Comparison of ENCODE assay signal across 8 mouse cellular contexts in the genomic region with DNA sequence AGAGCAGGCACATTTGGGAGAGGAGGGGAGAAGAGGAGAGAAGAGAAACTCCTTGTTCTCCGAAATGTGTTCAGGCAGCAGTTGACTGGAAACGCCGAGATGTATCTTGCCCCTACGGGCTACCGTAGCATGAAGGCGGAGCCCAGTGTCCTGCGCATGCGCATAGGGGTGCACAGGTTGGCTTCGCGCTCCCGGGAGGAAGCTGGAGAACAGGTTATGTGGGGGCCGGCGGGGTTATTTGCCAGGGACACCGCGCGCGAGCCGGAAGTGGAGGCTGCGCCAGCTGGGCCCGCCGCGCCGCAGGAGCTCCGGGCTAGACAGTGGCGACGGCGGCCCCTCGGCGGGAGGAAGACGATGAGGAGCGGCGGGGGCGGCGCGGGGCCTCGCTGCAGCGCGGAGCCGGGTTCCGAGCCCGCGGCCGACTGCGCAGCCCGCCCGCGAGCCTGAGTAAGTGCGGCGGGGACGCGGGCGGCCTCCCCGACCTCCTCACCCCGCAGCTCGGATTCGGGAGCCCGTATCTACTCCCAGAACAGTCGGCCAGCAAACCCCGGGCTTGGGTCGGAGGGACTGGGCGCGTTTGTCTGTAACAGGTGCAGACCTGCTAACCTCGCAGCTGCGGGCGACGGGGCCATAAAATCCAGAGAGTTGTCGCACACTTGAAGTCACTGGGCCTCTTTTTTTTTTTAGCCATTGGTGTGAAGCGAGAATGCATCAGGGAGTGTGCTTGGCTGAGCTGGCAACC. TPM values are rescaled to one million over a fixed set of nuclear protein-coding genes. Genes with fewer than 3 reads are reported as not detected.
DNase-seq lines count a peak whose midpoint lies in the region; ATAC-seq lines count a peak whose summit lies in the region.

Gene Lig4, minus strand, starts transcription at position 114 of the 742 bp plus-strand sequence.
Gene Abhd13, plus strand, starts transcription at position 135 of the 742 bp plus-strand sequence.

- H3K36me3 ChIP-seq in hindbrain, embryonic 14.5 days (replicated peaks; ENCODE audit: control insufficient read depth, insufficient read depth) = peaks cover 9% of the 10 kb centered on the region

- H3K9me3 ChIP-seq in hindbrain, embryonic 14.5 days (ENCODE audit: control insufficient read depth, low read length) = no peaks in the 10 kb centered on the region

- peak within 1 kb of the TSS; percentile 88 for H3K9ac ChIP-seq in hindbrain, embryonic 14.5 days

- H3K4me3 ChIP-seq in hindbrain, embryonic 14.5 days (replicated peaks; ENCODE audit: low read length) = peak within 1 kb of the TSS; percentile 87

- peaks cover 37% of the 10 kb centered on the region for H3K4me1 ChIP-seq in hindbrain, embryonic 14.5 days (replicated peaks; ENCODE audit: control insufficient read depth, insufficient read depth, low read length)

- peak; percentile 67 for ATAC-seq in hindbrain, embryonic 14.5 days (ENCODE audit: low FRiP score)

- no peaks in the 10 kb centered on the region for H3K27me3 ChIP-seq in hindbrain, embryonic 14.5 days (ENCODE audit: control insufficient read depth, insufficient read depth, low read length)

- DNase-seq in R1 (ENCODE audit: low read depth, low spot score) = peak; percentile 97
- DNase-seq in cerebellum, postnatal 25 days = peak; percentile 99 to 100
- DNase-seq in frontal cortex, postnatal 25 days (ENCODE audit: low spot score in 2 of 2) = peak; percentile 99
- peak; percentile 99 for DNase-seq in hindbrain, embryonic 14.5 days (ENCODE audit: low spot score)
- peak; percentile 98 to 100 for DNase-seq in layer of hippocampus, postnatal 36 days
- DNase-seq in lung, postnatal 36 days = peak; percentile 98
- peak; percentile 98 for DNase-seq in retina, postnatal 1 day
- peak; percentile 98 to 100 for DNase-seq in urinary bladder, adult 18-20 months (ENCODE audit: low spot score in 2 of 2)

- peak within 1 kb of the TSS; percentile 86 for H3K27ac ChIP-seq in hindbrain, embryonic 14.5 days

- peak within 1 kb of the TSS; percentile 56 for H3K4me2 ChIP-seq in hindbrain, embryonic 14.5 days (replicated peaks)

- under 1% methylated on average over 67 of the region's 68 CpGs for WGBS in hindbrain, embryonic 14.5 days

RNA-seq across cellular contexts. Expression of gene Lig4, which starts in this region (rescaled TPM):
- 11.6 and 14.9 TPM in 2 replicates for polyA plus RNA-seq in hindbrain, embryonic 14.5 days (2014; fragmentation: Nextera tagmentation; extraction: Ambion mirVana)
- total RNA-seq in layer of hippocampus, postnatal 36 days (2021) = 10 to 100 TPM; 12.1 to 12.9 TPM

RNA-seq across cellular contexts. Expression of gene Abhd13, which starts in this region (rescaled TPM):
- polyA plus RNA-seq in hindbrain, embryonic 14.5 days (2014; fragmentation: Nextera tagmentation; extraction: Ambion mirVana) = 19.8 and 21.4 TPM in 2 replicates
- 10 to 100 TPM; 28.7 to 30.1 TPM for total RNA-seq in layer of hippocampus, postnatal 36 days (2021)

Comparison
In these comparisons a context has a peak if more than half of its experiments do, and no peak if none do; other contexts are left out.
1. Peak in every context shown above with its lines: DNase-seq, ATAC-seq, H3K4me3 ChIP-seq and H3K27ac ChIP-seq.